Mouse (Mus musculus) limb, embryonic 14.5 days (tissue): ENCODE results near the gene Sf3a1. TPM values are rescaled to one million over a fixed set of nuclear protein-coding genes. Genes with fewer than 3 reads are reported as not detected.
A peak's percentile ranks its signal among the peaks of the same experiment; 100 is the strongest.

ENCODE experiments used
- ATAC-seq: fragments of 200-750 bp; cut with Nextera tagmentation; 2 replicates; pipeline ENCODE4 v1.8.0; 2017; ENCODE audit warnings: low read depth, moderate number of reproducible peaks, moderate TSS enrichment; ENCODE audit not compliant: low FRiP score
- DNase-seq: peaks from one replicate; pipeline ENCODE4 v3.0.0-alpha.2; 2015; ENCODE audit warnings: low spot score
- H3K27ac ChIP-seq: fragments of 300-500 bp; sonication (generic); replicated peaks from 2 replicates; pipeline ENCODE4 v1.5.1; 2014; ENCODE audit warnings: low read depth, mild to moderate bottlenecking, low read length, moderate library complexity, mixed read lengths
- H3K27me3 ChIP-seq: fragments of 300-500 bp; sonication (generic); 2 replicates; pipeline ENCODE4 v1.6.1; 2014; ENCODE audit warnings: low read length, mixed read lengths; ENCODE audit not compliant: control insufficient read depth, insufficient read depth
- H3K36me3 ChIP-seq: fragments of 300-500 bp; sonication (generic); 2 replicates; pipeline ENCODE4 v1.6.1; 2014; ENCODE audit warnings: mild to moderate bottlenecking, low read length, moderate library complexity, mixed read lengths; ENCODE audit not compliant: control insufficient read depth, insufficient read depth
- H3K4me1 ChIP-seq: fragments of 300-500 bp; sonication (generic); 2 replicates; pipeline ENCODE4 v1.6.1; 2014; ENCODE audit warnings: antibody characterized with exemption, low read length, mixed read lengths; ENCODE audit not compliant: control insufficient read depth, insufficient read depth
- H3K4me2 ChIP-seq: fragments of 300-500 bp; sonication (generic); replicated peaks from 2 replicates; pipeline ENCODE4 v1.6.1; 2014; ENCODE audit warnings: low read depth, mild to moderate bottlenecking, low read length, moderate library complexity; ENCODE audit not compliant: severe bottlenecking
- H3K4me3 ChIP-seq: fragments of 300-500 bp; sonication (generic); replicated peaks from 2 replicates; pipeline ENCODE4 v1.5.1; 2014; ENCODE audit warnings: low read length
- H3K9ac ChIP-seq: fragments of 300-500 bp; sonication (generic); 2 replicates; pipeline ENCODE4 v1.6.1; 2014; ENCODE audit warnings: mild to moderate bottlenecking, low read depth, low read length, moderate library complexity; ENCODE audit not compliant: severe bottlenecking
- H3K9me3 ChIP-seq: fragments of 300-500 bp; sonication (generic); 2 replicates; pipeline ENCODE4 v1.6.1; 2016; ENCODE audit warnings: low read length; ENCODE audit not compliant: control insufficient read depth
- POLR2A ChIP-seq: fragments of 200-500 bp; IDR thresholded peaks from 2 replicates; pipeline ENCODE4 v1.8.0; 2012; ENCODE audit warnings: inconsistent platforms, mild to moderate bottlenecking, moderate library complexity, borderline replicate concordance; ENCODE audit not compliant: insufficient read depth, insufficient read length; ENCODE audit errors: extremely low read depth
- WGBS: fragments of 180-500 bp; shearing (Covaris S2); extraction: QIAGEN DNeasy Blood & Tissue Kit; methylation state at CpG from one replicate; pipeline ENCODE4 v1.1.7; 2014; 5-methylcytosine and 5-hydroxymethylcytosine counted together
- microRNA-seq: library from miRNA; unstranded; fragments of <30 nt; microRNA quantifications from one replicate; pipeline ENCODE4, GENCODE M21; 2016
- polyA plus RNA-seq, 2 experiments: library from polyadenylated mRNA; depleted of rRNA in 1 of 2; stranded (reverse) in 1 of 2; unstranded in 1 of 2; fragments of >200 nt; fragmentation: Nextera tagmentation in 1 of 2; extraction: Ambion mirVana in 1 of 2; gene quantifications; 2 replicates each; pipeline versions ENCODE4 v1.2.1 to v1.2.3; 2012 to 2014

Gene Sf3a1
- polyA plus RNA-seq, 2 experiments: 54.7 to 67.5 TPM

GRCm38 (mm10) chr11:4229841-4230240 is 69.7 kb downstream of the Sf3a1 start:
- ATAC-seq (no peak), DNase-seq (no peak)
- H3K9me3 ChIP-seq: no peaks in the 10 kb centered on the region
- H3K27me3 ChIP-seq: no peaks in the 10 kb centered on the region
- no peak overlapping the region for H3K4me2 ChIP-seq
- no peak overlapping the region for H3K27ac ChIP-seq
- no peak for TF ChIP-seq POLR2A
- WGBS: 59% methylated on average over 4 of the region's 4 CpGs
- no peaks in the 10 kb centered on the region for H3K36me3 ChIP-seq
- no peak overlapping the region for H3K9ac ChIP-seq
- no peak overlapping the region for H3K4me3 ChIP-seq
- H3K4me1 ChIP-seq: no peaks in the 10 kb centered on the region

- no peak for TF ChIP-seq POLR2A
- Histone ChIP-seq H3K9ac (no peak overlapping the region), H3K4me1 (no peaks in the 10 kb centered on the region), H3K36me3 (no peaks in the 10 kb centered on the region), H3K4me3 (no peak overlapping the region), H3K27me3 (no peaks in the 10 kb centered on the region), H3K27ac (no peak overlapping the region), H3K9me3 (no peaks in the 10 kb centered on the region), H3K4me2 (no peak overlapping the region)
- DNase-seq: no peak
- ATAC-seq: no peak
- 88% methylated on average over 2 of the region's 2 CpGs for WGBS
Observed at GRCm38 (mm10) chr11:4231435-4231834, 71.3 kb downstream of the Sf3a1 start.

Small RNA genes within 50 kb of the gene (microRNA-seq; reads per million reads assigned to microRNA genes)
- gene Mir3060: 4.3 reads per million, percentile 12 among the genes with 10 or more reads in this experiment

Other genes starting within 250 kb of the Sf3a1 start
- 4.8 and 5.7 TPM in 2 replicates for gene Slc35e4, start 245.7 kb upstream of the Sf3a1 start, polyA plus RNA-seq (2012; rRNA removed)
- 3.7 and 4.6 TPM in 2 replicates for gene Slc35e4, start 245.7 kb upstream of the Sf3a1 start, polyA plus RNA-seq (2014; fragmentation: Nextera tagmentation; extraction: Ambion mirVana)
- 51.5 and 59.9 TPM in 2 replicates for gene Tcn2, start 228.2 kb upstream of the Sf3a1 start, polyA plus RNA-seq (2012; rRNA removed)
- gene Tcn2, start 228.2 kb upstream of the Sf3a1 start, polyA plus RNA-seq (2014; fragmentation: Nextera tagmentation; extraction: Ambion mirVana): 51.7 and 54.3 TPM in 2 replicates
- gene Pes1, start 196.4 kb upstream of the Sf3a1 start, polyA plus RNA-seq (2012; rRNA removed): 62.5 and 68.4 TPM in 2 replicates
- 58.0 and 60.6 TPM in 2 replicates for gene Pes1, start 196.4 kb upstream of the Sf3a1 start, polyA plus RNA-seq (2014; fragmentation: Nextera tagmentation; extraction: Ambion mirVana)
- gene 4930556J24Rik, start 183.6 kb upstream of the Sf3a1 start, polyA plus RNA-seq (2012; rRNA removed): not detected in 2 replicates
- gene 4930556J24Rik, start 183.6 kb upstream of the Sf3a1 start, polyA plus RNA-seq (2014; fragmentation: Nextera tagmentation; extraction: Ambion mirVana): 0.17 TPM in 1 of 2 replicates, not detected in the other
- 5.9 and 8.3 TPM in 2 replicates for gene Gal3st1, start 176.7 kb upstream of the Sf3a1 start, polyA plus RNA-seq (2012; rRNA removed)
- 3.1 TPM in 2 replicates for gene Gal3st1, start 176.7 kb upstream of the Sf3a1 start, polyA plus RNA-seq (2014; fragmentation: Nextera tagmentation; extraction: Ambion mirVana)
- gene Sec14l4, start 128.9 kb upstream of the Sf3a1 start, polyA plus RNA-seq (2012; rRNA removed): 0.11 and 0.13 TPM in 2 replicates
- gene Sec14l4, start 128.9 kb upstream of the Sf3a1 start, polyA plus RNA-seq (2014; fragmentation: Nextera tagmentation; extraction: Ambion mirVana): 0.14 and 0.32 TPM in 2 replicates
- gene Sec14l3, start 95.5 kb upstream of the Sf3a1 start, polyA plus RNA-seq (2012; rRNA removed): not detected in 2 replicates
- gene Sec14l3, start 95.5 kb upstream of the Sf3a1 start, polyA plus RNA-seq (2014; fragmentation: Nextera tagmentation; extraction: Ambion mirVana): not detected in 2 replicates
- 4.7 and 5.9 TPM in 2 replicates for gene Mtfp1, start 64.9 kb upstream of the Sf3a1 start, polyA plus RNA-seq (2012; rRNA removed)
- 5.3 and 5.9 TPM in 2 replicates for gene Mtfp1, start 64.9 kb upstream of the Sf3a1 start, polyA plus RNA-seq (2014; fragmentation: Nextera tagmentation; extraction: Ambion mirVana)
- gene Sec14l2, start 36.9 kb upstream of the Sf3a1 start, polyA plus RNA-seq (2012; rRNA removed): 5.1 and 5.8 TPM in 2 replicates
- gene Sec14l2, start 36.9 kb upstream of the Sf3a1 start, polyA plus RNA-seq (2014; fragmentation: Nextera tagmentation; extraction: Ambion mirVana): 1.4 and 1.7 TPM in 2 replicates
- gene Rnf215, start 25.1 kb upstream of the Sf3a1 start, polyA plus RNA-seq (2012; rRNA removed): 57.1 and 62.6 TPM in 2 replicates
- gene Rnf215, start 25.1 kb upstream of the Sf3a1 start, polyA plus RNA-seq (2014; fragmentation: Nextera tagmentation; extraction: Ambion mirVana): 40.7 and 49.8 TPM in 2 replicates
- gene Ccdc157, start 57 bp upstream of the Sf3a1 start, polyA plus RNA-seq (2012; rRNA removed): 26.1 and 28.4 TPM in 2 replicates
- 6.6 and 7.6 TPM in 2 replicates for gene Ccdc157, start 57 bp upstream of the Sf3a1 start, polyA plus RNA-seq (2014; fragmentation: Nextera tagmentation; extraction: Ambion mirVana)
- gene Tbc1d10a, start 26.4 kb downstream of the Sf3a1 start, polyA plus RNA-seq (2012; rRNA removed): 66.3 and 79.5 TPM in 2 replicates
- 37.6 and 38.8 TPM in 2 replicates for gene Tbc1d10a, start 26.4 kb downstream of the Sf3a1 start, polyA plus RNA-seq (2014; fragmentation: Nextera tagmentation; extraction: Ambion mirVana)
- 10.6 and 12.4 TPM in 2 replicates for gene Castor1, start 57.9 kb downstream of the Sf3a1 start, polyA plus RNA-seq (2012; rRNA removed)
- 10.3 and 13.9 TPM in 2 replicates for gene Castor1, start 57.9 kb downstream of the Sf3a1 start, polyA plus RNA-seq (2014; fragmentation: Nextera tagmentation; extraction: Ambion mirVana)
- gene Osm, start 76.1 kb downstream of the Sf3a1 start, polyA plus RNA-seq (2012; rRNA removed): 0.26 and 0.33 TPM in 2 replicates
- 0.17 and 0.18 TPM in 2 replicates for gene Osm, start 76.1 kb downstream of the Sf3a1 start, polyA plus RNA-seq (2014; fragmentation: Nextera tagmentation; extraction: Ambion mirVana)
- gene Lif, start 97.2 kb downstream of the Sf3a1 start, polyA plus RNA-seq (2012; rRNA removed): 0.89 and 1.4 TPM in 2 replicates
- gene Lif, start 97.2 kb downstream of the Sf3a1 start, polyA plus RNA-seq (2014; fragmentation: Nextera tagmentation; extraction: Ambion mirVana): 0.26 and 0.50 TPM in 2 replicates